Mouse (Mus musculus) ES-E14 (cell line): ENCODE data around the gene Pou2f1. TPM values are rescaled to one million over a fixed set of nuclear protein-coding genes. Genes with fewer than 3 reads are reported as not detected.

Source experiments
- DNase-seq: peaks from one replicate; pipeline ENCODE4 v3.0.0-alpha.2; 2013; ENCODE audit warnings: low read depth, low spot score
- H3K27ac ChIP-seq: 2 replicates; pipeline ENCODE4 v1.5.1; 2012; ENCODE audit warnings: low read depth, mild to moderate bottlenecking, low read length, moderate library complexity, mixed read lengths; ENCODE audit not compliant: poor library complexity, insufficient read depth, severe bottlenecking
- H3K36me3 ChIP-seq: 2 replicates; pipeline ENCODE4 v1.6.1; 2012; ENCODE audit warnings: mild to moderate bottlenecking, low read length, moderate library complexity, mixed read lengths; ENCODE audit not compliant: control insufficient read depth, poor library complexity, insufficient read depth, severe bottlenecking
- H3K4me1 ChIP-seq, 2 experiments: fragments of 150-350 bp in 1 of 2; sonication (generic) in 1 of 2; 2 replicates each; pipeline ENCODE4 v1.6.1; 2012; ENCODE audit warnings: low read length in 2 of 2, mild to moderate bottlenecking in 1 of 2, mixed read lengths in 1 of 2; ENCODE audit not compliant: control insufficient read depth in 2 of 2, insufficient read depth in 2 of 2, poor library complexity in 1 of 2
- H3K4me3 ChIP-seq, 2 experiments: fragments of 150-350 bp in 1 of 2; sonication (generic) in 1 of 2; 2 replicates each; pipeline ENCODE4 v1.5.1; 2012; ENCODE audit warnings: low read length in 2 of 2, low read depth in 1 of 2, mild to moderate bottlenecking in 1 of 2, mixed read lengths in 1 of 2; ENCODE audit not compliant: insufficient read depth in 1 of 2, poor library complexity in 1 of 2, severe bottlenecking in 1 of 2
- H3K9ac ChIP-seq: 2 replicates; pipeline ENCODE4 v1.6.1; 2012; ENCODE audit warnings: low read depth, mild to moderate bottlenecking, low read length, mixed read lengths; ENCODE audit not compliant: poor library complexity, insufficient read depth, severe bottlenecking
- H3K9me3 ChIP-seq: fragments of 150-350 bp; sonication (generic); 2 replicates; pipeline ENCODE4 v1.6.1; 2012; ENCODE audit warnings: low read depth, mild to moderate bottlenecking, low read length; ENCODE audit not compliant: control insufficient read depth, insufficient read depth
- CHD2 ChIP-seq: IDR thresholded peaks from 2 replicates; pipeline ENCODE4 v1.6.1; 2014; ENCODE audit warnings: mild to moderate bottlenecking, low read depth, low read length, inconsistent platforms
- HCFC1 ChIP-seq: IDR thresholded peaks from 2 replicates; pipeline ENCODE4 v1.6.1; 2012; ENCODE audit warnings: low read length, inconsistent platforms, borderline replicate concordance; ENCODE audit not compliant: insufficient read depth
- MAFK ChIP-seq: IDR thresholded peaks from 2 replicates; pipeline ENCODE4 v1.6.1; 2014; ENCODE audit warnings: mild to moderate bottlenecking, low read depth, low read length, inconsistent platforms; ENCODE audit not compliant: insufficient read depth
- ZC3H11A ChIP-seq: IDR thresholded peaks from 2 replicates; pipeline ENCODE4 v1.6.1; 2012; ENCODE audit warnings: low read depth, mild to moderate bottlenecking, inconsistent platforms, low read length, borderline replicate concordance
- ZNF384 ChIP-seq: IDR thresholded peaks from 2 replicates; pipeline ENCODE4 v1.6.1; 2012; ENCODE audit warnings: low read depth, low read length, inconsistent platforms
- in situ Hi-C, 2 experiments: fragments of 600-800 bp; cut with MboI; formaldehyde crosslinking; loops; one replicate each; pipeline ENCODE4 v1.15.1; 2025; ENCODE audit warnings: low sequenced_read_pairs in 2 of 2, inconsistent platforms in 1 of 2; ENCODE audit not compliant: unreplicated experiment in 2 of 2
- total RNA-seq: library from RNA; depleted of rRNA; stranded (reverse); fragments of 300-350 nt; gene quantifications from 2 replicates; pipeline ENCODE4 v1.2.3, GENCODE M21; 2012

Pou2f1 gene
- total RNA-seq, 1 experiment, result 37.9 TPM

GRCm38 (mm10) chr1:165845366-165845765 is 157.1 kb downstream of the Pou2f1 start:
- Histone ChIP-seq H3K27ac (no peak overlapping the region), H3K4me3 (peak overlapping the region; percentile 55 to 57), H3K4me1 (peaks cover 0 to 5% of the 10 kb centered on the region in 2 experiments; a peak in 2 of 4 replicates), H3K9me3 (no peaks in the 10 kb centered on the region), H3K9ac (no peak overlapping the region), H3K36me3 (no peaks in the 10 kb centered on the region)
- TF ChIP-seq ZC3H11A (no peak), ZNF384 (no peak), HCFC1 (no peak), CHD2 (no peak), MAFK (no peak)
- in situ Hi-C loops, result no loop called here
- no peak for DNase-seq

GRCm38 (mm10) chr1:165844956-165845355 is 157.5 kb downstream of the Pou2f1 start:
- no peaks in the 10 kb centered on the region for H3K9me3 ChIP-seq
- in situ Hi-C loops, result no loop called here
- H3K4me1 ChIP-seq, result peaks cover 0 to 5% of the 10 kb centered on the region in 2 experiments; a peak in 2 of 4 replicates
- H3K9ac ChIP-seq, result 0 out of 2 replicates have a peak overlapping the region, but pooled peaks have one; percentile 15
- no peak for DNase-seq
- H3K4me3 ChIP-seq, result peak overlapping the region; percentile 55 to 57
- no peaks in the 10 kb centered on the region for H3K36me3 ChIP-seq
- H3K27ac ChIP-seq, result no peak overlapping the region
- TF ChIP-seq ZC3H11A, result no peak
- TF ChIP-seq CHD2, result no peak
- TF ChIP-seq ZNF384, result no peak
- no peak for TF ChIP-seq HCFC1
- no peak for TF ChIP-seq MAFK

- DNase-seq, result no peak
- H3K9me3 ChIP-seq, result no peaks in the 10 kb centered on the region
- no peaks in the 10 kb centered on the region for H3K36me3 ChIP-seq
- 0 out of 2 replicates have a peak overlapping the region, but pooled peaks have one; percentile 15 for H3K9ac ChIP-seq
- H3K27ac ChIP-seq, result no peak overlapping the region
- peak overlapping the region; percentile 55 to 57 for H3K4me3 ChIP-seq
- H3K4me1 ChIP-seq, result peaks cover 0 to 5% of the 10 kb centered on the region in 2 experiments; a peak in 2 of 4 replicates
- TF ChIP-seq CHD2 (no peak), HCFC1 (no peak), ZNF384 (no peak), ZC3H11A (no peak), MAFK (no peak)
- in situ Hi-C loops, result no loop called here
Measured at GRCm38 (mm10) chr1:165844466-165844951, 158.0 kb downstream of the Pou2f1 start.

GRCm38 (mm10) chr1:165843586-165843985 is 158.9 kb downstream of the Pou2f1 start:
- no peaks in the 10 kb centered on the region for H3K9me3 ChIP-seq
- TF ChIP-seq ZC3H11A, result no peak
- TF ChIP-seq MAFK, result no peak
- no peak for TF ChIP-seq ZNF384
- TF ChIP-seq HCFC1, result no peak
- no peak for TF ChIP-seq CHD2
- H3K36me3 ChIP-seq, result no peaks in the 10 kb centered on the region
- no peak overlapping the region for H3K4me3 ChIP-seq
- no peak for DNase-seq
- no peak overlapping the region for H3K9ac ChIP-seq
- peaks cover 0 to 5% of the 10 kb centered on the region in 2 experiments; a peak in 2 of 4 replicates for H3K4me1 ChIP-seq
- in situ Hi-C loops, result no loop called here
- no peak overlapping the region for H3K27ac ChIP-seq
